Mouse (Mus musculus): ENCODE results near the gene 2010111I01Rik.

The 2010111I01Rik gene

DNA sequence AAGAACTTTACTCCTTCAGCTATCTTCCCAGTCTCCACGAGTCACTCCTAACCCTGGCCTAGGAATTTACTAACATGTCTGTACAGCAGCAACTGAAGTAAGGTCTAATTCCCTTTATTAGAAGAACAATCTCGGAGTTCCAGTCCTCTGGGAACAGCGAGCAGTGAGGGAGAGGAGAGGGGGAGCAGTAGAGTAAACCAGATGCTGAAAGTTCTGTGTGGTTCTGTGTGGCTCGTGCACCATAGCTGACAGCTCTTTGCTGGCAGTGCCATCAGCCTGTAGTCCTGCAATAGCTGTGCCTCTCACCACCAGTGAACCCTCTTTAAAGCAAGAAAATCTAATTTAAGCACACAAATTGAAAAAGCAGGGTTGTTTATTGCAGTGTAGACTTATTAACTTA is 324.5 kb downstream of the 2010111I01Rik start:
- DNase-seq (ENCODE audit: low read depth, low spot score) = no peak

DNA sequence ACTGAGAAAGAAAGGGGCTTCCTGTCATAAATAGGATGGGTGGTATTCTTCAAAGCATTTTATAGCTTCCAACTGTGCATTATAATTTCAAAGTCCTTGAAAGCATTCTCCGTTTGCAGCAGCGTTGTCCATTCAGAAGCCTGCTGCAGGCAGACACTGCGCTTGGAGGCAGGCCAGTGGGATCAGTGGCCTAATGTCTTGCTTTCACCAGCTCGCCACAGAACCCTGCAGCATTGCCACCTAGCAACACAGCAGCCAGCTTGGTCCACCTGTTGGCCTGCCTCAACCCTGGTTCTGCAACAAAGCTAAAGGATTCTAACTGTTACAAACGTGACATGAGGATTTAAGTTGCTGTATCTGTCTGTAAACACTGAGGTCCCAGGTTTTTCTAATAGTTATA is 325.0 kb downstream of the 2010111I01Rik start:
- no peak for DNase-seq (ENCODE audit: low read depth, low spot score)

DNA sequence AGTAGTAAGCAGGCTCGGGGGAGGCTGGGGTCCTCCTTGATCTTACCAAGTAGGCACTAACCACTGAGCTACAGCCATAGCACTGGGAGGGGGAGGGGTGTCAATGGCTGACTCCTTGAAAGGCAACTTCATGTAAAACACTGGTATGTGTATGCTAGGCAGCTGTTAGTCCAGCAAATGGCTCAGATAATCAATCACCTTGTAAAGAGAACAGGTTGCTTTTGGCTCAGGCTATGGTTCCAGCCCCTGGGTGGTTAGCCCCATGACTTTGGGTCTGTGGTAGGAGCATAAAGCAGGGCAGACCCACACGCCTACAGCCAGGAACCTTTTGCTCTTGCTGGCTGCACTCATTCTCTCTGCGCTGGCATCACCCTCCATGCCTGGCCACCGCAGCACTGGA is 325.4 kb downstream of the 2010111I01Rik start:
- DNase-seq (ENCODE audit: low read depth, low spot score) = no peak

GRCm38 (mm10) chr13:63291016-63291415 is 326.3 kb downstream of the 2010111I01Rik start:
- DNase-seq (ENCODE audit: low read depth, low spot score) = no peak

- no peak for DNase-seq (ENCODE audit: low read depth, low spot score)
Observed at GRCm38 (mm10) chr13:63293647-63294046, 329.0 kb downstream of the 2010111I01Rik start.

DNA sequence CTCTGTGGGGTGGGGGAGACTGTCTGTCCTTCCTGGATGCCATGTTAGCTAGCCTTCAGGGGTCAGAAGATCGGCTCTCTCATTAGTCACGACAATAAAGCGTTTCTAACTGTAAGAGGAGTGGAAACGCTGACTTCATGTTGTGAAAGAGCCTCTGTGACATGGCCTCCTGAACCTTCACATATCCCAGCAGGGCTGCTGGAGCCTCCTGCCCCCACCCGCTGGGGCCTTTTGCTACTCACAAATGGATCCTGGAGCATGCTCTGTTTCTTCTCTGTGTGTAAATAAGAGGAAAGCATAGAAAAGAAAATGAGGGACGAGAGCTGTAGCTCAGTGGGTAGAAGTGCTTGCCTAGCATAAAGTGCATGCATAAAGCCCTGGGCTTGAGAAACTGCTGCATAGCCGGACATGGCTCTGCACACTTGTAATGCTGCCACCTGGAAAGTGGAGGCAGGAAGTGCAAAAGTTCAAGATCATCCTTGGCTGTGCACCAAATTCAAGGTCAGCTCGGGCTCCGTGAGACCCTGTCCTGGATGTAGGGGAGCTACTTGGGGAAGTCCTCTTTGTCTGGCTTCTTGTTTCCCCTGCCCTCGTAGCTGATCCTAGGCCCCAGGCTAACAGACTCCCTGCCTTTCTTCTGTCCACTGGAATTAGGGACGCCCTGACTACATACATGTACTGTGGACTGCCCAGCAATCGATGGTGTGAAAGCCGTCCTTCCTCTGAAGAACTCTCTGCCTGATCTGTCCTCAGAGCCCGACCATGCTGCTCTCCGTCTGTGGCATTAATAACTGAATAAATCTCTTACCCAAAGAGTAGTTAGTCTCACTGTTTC is 329.9 kb downstream of the 2010111I01Rik start:
- no peak for DNase-seq (ENCODE audit: low read depth, low spot score)

DNA sequence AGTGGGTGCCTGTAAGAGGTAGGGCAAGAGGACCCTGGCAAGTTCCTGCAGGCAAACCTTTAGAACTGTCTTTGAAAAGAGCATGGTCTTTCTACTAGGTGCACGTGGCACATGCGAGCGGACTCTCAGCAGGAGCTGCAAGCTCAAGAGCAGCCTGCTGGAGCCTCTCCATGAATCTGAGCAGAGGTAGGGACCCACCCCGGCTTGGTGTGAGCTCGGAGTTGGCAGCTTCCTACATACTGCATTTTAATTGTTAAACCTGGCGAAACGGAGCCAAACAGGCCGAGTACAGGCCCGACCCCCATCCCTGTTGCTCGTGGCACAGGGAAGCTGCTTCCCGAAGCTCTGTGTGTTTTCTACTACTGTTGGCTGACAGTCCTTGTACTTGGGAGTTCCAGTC is 331.6 kb downstream of the 2010111I01Rik start:
- DNase-seq (ENCODE audit: low read depth, low spot score) = no peak

DNA sequence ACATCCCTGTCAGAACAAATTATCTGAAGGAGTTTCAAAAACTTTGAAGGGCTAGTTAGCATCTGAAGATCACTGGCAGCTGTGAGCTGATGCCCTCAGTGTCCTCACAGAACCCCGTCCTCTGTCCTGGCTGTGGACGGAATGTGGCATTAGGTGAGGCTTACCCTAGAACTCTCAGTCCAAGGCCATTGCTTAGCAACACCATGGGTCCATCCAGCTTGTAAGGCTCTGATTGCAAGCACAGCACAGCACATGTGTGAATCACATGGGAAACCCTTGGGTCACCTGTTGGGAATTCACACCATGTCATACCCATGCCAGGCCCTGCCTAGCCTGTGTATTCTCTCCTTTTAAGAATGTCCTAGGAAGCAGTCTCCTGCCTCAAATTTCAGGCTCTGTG is 332.3 kb downstream of the 2010111I01Rik start:
- DNase-seq (ENCODE audit: low read depth, low spot score) = no peak

- DNase-seq (ENCODE audit: low read depth, low spot score) = no peak
Observed at GRCm38 (mm10) chr13:63297933-63298332, 333.2 kb downstream of the 2010111I01Rik start.

DNA sequence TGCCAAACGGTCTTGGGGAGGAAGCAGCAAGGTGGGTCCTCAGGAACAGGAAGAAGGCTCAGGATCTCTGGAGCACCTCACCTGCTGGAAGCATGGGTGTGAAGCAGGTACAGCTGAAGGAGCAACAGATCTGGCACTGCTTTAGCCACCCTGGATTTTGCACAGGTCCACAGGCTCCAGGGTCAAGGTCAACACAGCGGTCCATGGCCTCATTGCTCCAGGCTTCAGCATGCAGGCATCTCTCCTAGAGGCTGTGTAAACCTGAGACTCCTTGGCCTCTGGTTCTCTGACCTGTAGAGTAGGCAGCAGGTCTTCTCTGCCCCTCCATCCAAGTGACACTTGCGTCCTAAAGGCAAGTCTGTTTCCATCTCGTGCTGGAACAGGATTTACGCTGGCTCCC is 334.2 kb downstream of the 2010111I01Rik start:
- DNase-seq (ENCODE audit: low read depth, low spot score) = no peak

DNA sequence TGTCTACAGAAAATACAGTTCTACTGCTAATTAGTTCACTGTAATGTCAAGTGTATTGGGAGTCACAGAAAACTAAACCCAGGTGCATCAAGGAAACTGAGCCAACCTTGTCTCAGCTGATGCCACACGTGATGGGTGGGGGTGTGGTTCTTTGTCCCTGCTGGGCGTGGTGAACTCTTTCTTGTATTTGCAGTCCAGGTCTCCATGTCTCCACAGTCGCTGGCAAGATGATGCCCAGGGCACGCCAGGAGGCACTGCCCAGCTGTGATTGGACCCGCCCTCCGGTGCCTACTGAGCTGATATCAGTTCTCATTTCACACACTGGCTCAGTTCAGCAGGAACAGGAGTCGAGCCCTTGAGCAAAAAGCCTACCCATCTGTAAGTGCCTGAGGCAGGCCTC is 336.2 kb downstream of the 2010111I01Rik start:
- no peak for DNase-seq (ENCODE audit: low read depth, low spot score)

- DNase-seq (ENCODE audit: low read depth, low spot score) = no peak
Observed at GRCm38 (mm10) chr13:63301764-63302209, 337.1 kb downstream of the 2010111I01Rik start.

- DNase-seq (ENCODE audit: low read depth, low spot score) = no peak
Observed at GRCm38 (mm10) chr13:63302381-63302780, 337.7 kb downstream of the 2010111I01Rik start.

- no peak for DNase-seq (ENCODE audit: low read depth, low spot score)
Observed at GRCm38 (mm10) chr13:63304124-63304792, 339.6 kb downstream of the 2010111I01Rik start.

GRCm38 (mm10) chr13:63304799-63305159 is 340.1 kb downstream of the 2010111I01Rik start:
- DNase-seq (ENCODE audit: low read depth, low spot score) = no peak

DNA sequence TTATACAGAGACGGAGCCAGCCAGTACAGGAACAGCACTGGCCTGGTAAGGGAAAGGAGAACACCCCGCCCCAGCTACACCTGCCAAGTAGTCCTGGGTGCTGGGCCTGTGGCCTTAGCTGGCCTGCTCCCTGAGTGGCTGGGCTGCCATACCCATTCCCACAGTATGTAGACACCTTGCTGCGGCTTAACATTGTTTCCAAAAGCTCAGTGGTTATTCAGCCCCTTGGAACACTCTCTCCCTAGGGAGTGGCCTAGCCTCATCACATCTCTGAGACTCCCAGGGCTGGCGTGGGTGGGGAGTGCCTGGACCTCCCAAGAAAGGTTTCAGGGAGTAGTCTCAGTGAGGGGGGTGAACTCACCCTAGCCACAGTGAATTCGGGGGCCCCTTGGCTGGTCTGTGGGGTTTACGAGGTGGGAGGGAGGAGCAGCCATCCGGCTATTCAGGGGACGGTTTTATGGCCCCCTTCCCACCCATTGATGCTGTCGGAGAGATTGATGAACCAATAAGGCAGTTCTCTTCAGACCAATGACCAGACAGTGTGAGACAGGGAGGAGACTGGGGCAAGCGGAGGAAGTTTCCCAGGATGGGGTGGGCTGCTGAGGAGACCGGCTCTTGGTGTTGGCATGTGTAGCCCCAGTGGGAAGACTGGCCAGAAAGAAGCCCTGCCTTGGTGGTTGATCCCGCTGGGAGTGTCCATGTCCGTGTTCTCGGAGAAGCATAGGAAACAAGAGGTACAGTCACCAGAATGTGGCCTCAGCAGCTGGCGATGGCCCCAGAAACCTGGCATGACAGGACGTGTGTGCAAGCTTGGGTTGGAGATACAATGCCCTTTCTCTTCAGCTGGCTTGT is 340.7 kb downstream of the 2010111I01Rik start:
- DNase-seq (ENCODE audit: low read depth, low spot score) = no peak

- no peak for DNase-seq (ENCODE audit: low read depth, low spot score)
Observed at GRCm38 (mm10) chr13:63306768-63307167, 342.1 kb downstream of the 2010111I01Rik start.

GRCm38 (mm10) chr13:63309563-63309962 is 344.9 kb downstream of the 2010111I01Rik start:
- DNase-seq (ENCODE audit: low read depth, low spot score) = no peak

- DNase-seq (ENCODE audit: low read depth, low spot score) = no peak
Observed at GRCm38 (mm10) chr13:63311156-63311555, 346.5 kb downstream of the 2010111I01Rik start.

DNA sequence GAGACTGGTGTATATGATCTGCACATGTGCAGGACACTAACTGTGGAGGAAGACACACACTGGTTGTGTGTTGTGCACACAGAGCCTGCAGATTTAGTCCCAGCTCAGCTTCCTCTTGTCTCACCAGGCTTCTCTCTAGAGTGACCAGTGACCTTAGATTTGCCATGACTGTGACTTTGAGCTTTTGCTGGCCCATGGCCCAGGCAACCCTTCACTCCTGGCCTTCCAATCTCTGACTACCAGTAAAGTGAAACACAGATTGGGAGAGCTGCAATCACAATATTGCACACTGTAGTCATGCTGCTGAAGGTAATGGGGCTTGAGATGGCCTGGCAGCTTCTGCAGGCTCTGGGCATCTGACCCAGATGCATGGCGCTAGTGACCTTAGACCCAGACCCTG is 348.6 kb downstream of the 2010111I01Rik start:
- no peak for DNase-seq (ENCODE audit: low read depth, low spot score)

GRCm38 (mm10) chr13:63313748-63314607 is 349.3 kb downstream of the 2010111I01Rik start:
- DNase-seq (ENCODE audit: low read depth, low spot score) = no peak
